Mouse (Mus musculus): Measurements from ENCODE around the gene Ccdc32. TPM values are rescaled to one million over a fixed set of nuclear protein-coding genes. Genes with fewer than 3 reads are reported as not detected.

Gene Ccdc32
- total RNA-seq, 2 experiments from 2014 or later: 53.2 to 53.6 TPM

- no peak for TF ChIP-seq CTCF (conservative IDR thresholded peaks at IDR 0.05)
- H3K27ac ChIP-seq: no peak overlapping the region
- no peak for DNase-seq (ENCODE audit: low spot score in 2 of 2)
These were observed 59.5 kb downstream of the Ccdc32 start for GRCm38 (mm10) chr2:118969585-118970147.

More at GRCm38 (mm10) chr2:118969585-118970147, 59.5 kb downstream of the Ccdc32 start:
- no peak overlapping the region for H3K4me3 ChIP-seq

Other genes starting within 250 kb of the Ccdc32 start
- gene Disp2, start 249.7 kb downstream of the Ccdc32 start, total RNA-seq (2021): 100 to 1,000 TPM; 263 to 273 TPM
- 1 to 10 TPM; 1.5 to 3.2 TPM for gene Knstrn, start 215.4 kb downstream of the Ccdc32 start, total RNA-seq (2021)
- 100 to 1,000 TPM; 117 to 121 TPM for gene Ivd, start 167.4 kb downstream of the Ccdc32 start, total RNA-seq (2021)
- 10 to 100 TPM; 58.6 to 61.1 TPM for gene Bahd1, start 129.0 kb downstream of the Ccdc32 start, total RNA-seq (2021)
- gene Chst14, start 102.9 kb downstream of the Ccdc32 start, total RNA-seq (2021): 1 to 10 TPM; 2.5 to 3.0 TPM
- gene Rpusd2, start 5.4 kb upstream of the Ccdc32 start, total RNA-seq (2021): 1 to 10 TPM; 8.0 to 8.1 TPM
- under 1 TPM; 0.20 to 0.27 TPM for gene Knl1, start 17.7 kb upstream of the Ccdc32 start, total RNA-seq (2021)
- 1 to 10 TPM in 1 of 2 experiments, under 1 TPM in 1; 0.61 to 1.6 TPM for gene Rad51, start 83.4 kb upstream of the Ccdc32 start, total RNA-seq (2021)
- 10 to 100 TPM; 55.7 to 55.8 TPM for gene Rmdn3, start 127.6 kb upstream of the Ccdc32 start, total RNA-seq (2021)
- gene Gchfr, start 138.4 kb upstream of the Ccdc32 start, total RNA-seq (2021): not detected
- not detected for gene Gm14137, start 145.1 kb upstream of the Ccdc32 start, total RNA-seq (2021)
- gene Zfyve19, start 179.2 kb upstream of the Ccdc32 start, total RNA-seq (2021): 10 to 100 TPM; 34.1 to 36.2 TPM
- gene Dnajc17, start 179.4 kb upstream of the Ccdc32 start, total RNA-seq (2021): 10 to 100 TPM; 16.5 to 17.6 TPM
- not detected for gene Ppp1r14d, start 200.5 kb upstream of the Ccdc32 start, total RNA-seq (2021)
- gene Spint1, start 208.0 kb upstream of the Ccdc32 start, total RNA-seq (2021): 1 to 10 TPM; 2.1 to 2.5 TPM
- 1 to 10 TPM; 5.9 to 7.1 TPM for gene Rhov, start 241.9 kb upstream of the Ccdc32 start, total RNA-seq (2021)

All from layer of hippocampus, adult 2 months (tissue).